Mouse (Mus musculus): Measurements from ENCODE around the gene Fgfr2.

GRCm38 (mm10) chr7:132196581-132196980 is 926.6 kb downstream of the Fgfr2 start:
- TF ChIP-seq CTCF (IDR thresholded peaks at IDR 0.05; ENCODE audit: extremely low read depth, insufficient read length, insufficient replicate concordance, low read depth, low read length) (no peak), POLR2A (IDR thresholded peaks at IDR 0.05; ENCODE audit: low read depth, low read length) (no peak)

Measured in small intestine, adult 2 months (tissue).